Mouse (Mus musculus): ENCODE results near the gene Lrp2. TPM values are rescaled to one million over a fixed set of nuclear protein-coding genes. Genes with fewer than 3 reads are reported as not detected.

The Lrp2 gene
- polyA plus RNA-seq, 1 experiment from 2014 or later, result 1.6 TPM

GRCm38 (mm10) chr2:69570556-69570955 lies 15.3 kb downstream of the Lrp2 start:
- no peak overlapping the region for H3K4me3 ChIP-seq (ENCODE audit: low read depth, low read length)
- no peaks in the 10 kb centered on the region for H3K9me3 ChIP-seq (ENCODE audit: control insufficient read depth)
- H3K4me2 ChIP-seq (replicated peaks; ENCODE audit: low read depth), result no peak overlapping the region
- H3K9ac ChIP-seq (ENCODE audit: low read depth, low read length), result no peak overlapping the region
- no peaks in the 10 kb centered on the region for H3K27me3 ChIP-seq (replicated peaks; ENCODE audit: control insufficient read depth, insufficient read depth, low read length)
- H3K27ac ChIP-seq (ENCODE audit: low read depth, low read length), result no peak overlapping the region
- no peaks in the 10 kb centered on the region for H3K36me3 ChIP-seq (ENCODE audit: control insufficient read depth, insufficient read depth)
- no peak for ATAC-seq
- whole genome bisulfite sequencing, result 58% methylated on average over 6 of the region's 6 CpGs
- TF ChIP-seq CTCF (IDR thresholded peaks at IDR 0.05; ENCODE audit: low read depth), result no peak
- H3K4me1 ChIP-seq (replicated peaks; ENCODE audit: control insufficient read depth, insufficient read depth, low read length), result no peaks in the 10 kb centered on the region

- Histone ChIP-seq H3K4me1 (replicated peaks; ENCODE audit: control insufficient read depth, insufficient read depth, low read length) (no peaks in the 10 kb centered on the region), H3K4me3 (ENCODE audit: low read depth, low read length) (no peak overlapping the region), H3K9ac (ENCODE audit: low read depth, low read length) (no peak overlapping the region), H3K36me3 (ENCODE audit: control insufficient read depth, insufficient read depth) (no peaks in the 10 kb centered on the region), H3K9me3 (ENCODE audit: control insufficient read depth) (no peaks in the 10 kb centered on the region), H3K27ac (ENCODE audit: low read depth, low read length) (no peak overlapping the region), H3K4me2 (replicated peaks; ENCODE audit: low read depth) (no peak overlapping the region), H3K27me3 (replicated peaks; ENCODE audit: control insufficient read depth, insufficient read depth, low read length) (no peaks in the 10 kb centered on the region)
- 76% methylated on average over 7 of the region's 7 CpGs for WGBS
- no peak for TF ChIP-seq CTCF (IDR thresholded peaks at IDR 0.05; ENCODE audit: low read depth)
- no peak for ATAC-seq
Observed at GRCm38 (mm10) chr2:69566281-69566680, 19.6 kb downstream of the Lrp2 start.

- no peak overlapping the region for H3K9ac ChIP-seq (ENCODE audit: low read depth, low read length)
- H3K4me3 ChIP-seq (ENCODE audit: low read depth, low read length), result no peak overlapping the region
- no peaks in the 10 kb centered on the region for H3K9me3 ChIP-seq (ENCODE audit: control insufficient read depth)
- no peak overlapping the region for H3K4me2 ChIP-seq (replicated peaks; ENCODE audit: low read depth)
- no peak for TF ChIP-seq CTCF (IDR thresholded peaks at IDR 0.05; ENCODE audit: low read depth)
- no peaks in the 10 kb centered on the region for H3K36me3 ChIP-seq (ENCODE audit: control insufficient read depth, insufficient read depth)
- no peak overlapping the region for H3K27ac ChIP-seq (ENCODE audit: low read depth, low read length)
- WGBS, result 65% methylated on average over 6 of the region's 6 CpGs
- no peaks in the 10 kb centered on the region; the same call in 1 of the 2 replicates for H3K27me3 ChIP-seq (replicated peaks; ENCODE audit: control insufficient read depth, insufficient read depth, low read length)
- H3K4me1 ChIP-seq (replicated peaks; ENCODE audit: control insufficient read depth, insufficient read depth, low read length), result no peaks in the 10 kb centered on the region
- ATAC-seq, result no peak
Observed at GRCm38 (mm10) chr2:69563492-69563891, 22.4 kb downstream of the Lrp2 start.

- H3K27ac ChIP-seq (ENCODE audit: low read depth, low read length), result no peak overlapping the region
- ATAC-seq, result no peak
Observed at GRCm38 (mm10) chr2:69562761-69563160, 23.1 kb downstream of the Lrp2 start.

GRCm38 (mm10) chr2:69560221-69560620 lies 25.6 kb downstream of the Lrp2 start:
- Histone ChIP-seq H3K9me3 (ENCODE audit: control insufficient read depth) (no peaks in the 10 kb centered on the region), H3K9ac (ENCODE audit: low read depth, low read length) (no peak overlapping the region), H3K27ac (ENCODE audit: low read depth, low read length) (no peak overlapping the region), H3K36me3 (ENCODE audit: control insufficient read depth, insufficient read depth) (no peaks in the 10 kb centered on the region), H3K4me2 (replicated peaks; ENCODE audit: low read depth) (no peak overlapping the region), H3K4me3 (ENCODE audit: low read depth, low read length) (no peak overlapping the region), H3K4me1 (replicated peaks; ENCODE audit: control insufficient read depth, insufficient read depth, low read length) (no peaks in the 10 kb centered on the region), H3K27me3 (replicated peaks; ENCODE audit: control insufficient read depth, insufficient read depth, low read length) (no peaks in the 10 kb centered on the region; the same call in 1 of the 2 replicates)
- TF ChIP-seq CTCF (IDR thresholded peaks at IDR 0.05; ENCODE audit: low read depth), result no peak
- WGBS, result 72% methylated on average over 4 of the region's 4 CpGs
- no peak for ATAC-seq

More at GRCm38 (mm10) chr2:69562761-69563160, 23.1 kb downstream of the Lrp2 start:
- TF ChIP-seq CTCF (IDR thresholded peaks at IDR 0.05; ENCODE audit: low read depth), result no peak
- H3K4me2 ChIP-seq (replicated peaks; ENCODE audit: low read depth), result no peak overlapping the region
- H3K9me3 ChIP-seq (ENCODE audit: control insufficient read depth), result no peaks in the 10 kb centered on the region
- WGBS, result 58% methylated on average over 5 of the region's 5 CpGs
- H3K4me1 ChIP-seq (replicated peaks; ENCODE audit: control insufficient read depth, insufficient read depth, low read length), result no peaks in the 10 kb centered on the region
- no peaks in the 10 kb centered on the region; the same call in 1 of the 2 replicates for H3K27me3 ChIP-seq (replicated peaks; ENCODE audit: control insufficient read depth, insufficient read depth, low read length)
- no peak overlapping the region for H3K4me3 ChIP-seq (ENCODE audit: low read depth, low read length)
- H3K36me3 ChIP-seq (ENCODE audit: control insufficient read depth, insufficient read depth), result no peaks in the 10 kb centered on the region
- no peak overlapping the region for H3K9ac ChIP-seq (ENCODE audit: low read depth, low read length)

- Histone ChIP-seq H3K9me3 (ENCODE audit: control insufficient read depth) (no peaks in the 10 kb centered on the region), H3K27me3 (replicated peaks; ENCODE audit: control insufficient read depth, insufficient read depth, low read length) (no peaks in the 10 kb centered on the region; the same call in 1 of the 2 replicates), H3K4me2 (replicated peaks; ENCODE audit: low read depth) (no peak overlapping the region), H3K27ac (ENCODE audit: low read depth, low read length) (no peak overlapping the region), H3K36me3 (ENCODE audit: control insufficient read depth, insufficient read depth) (no peaks in the 10 kb centered on the region), H3K4me1 (replicated peaks; ENCODE audit: control insufficient read depth, insufficient read depth, low read length) (no peaks in the 10 kb centered on the region), H3K9ac (ENCODE audit: low read depth, low read length) (no peak overlapping the region), H3K4me3 (ENCODE audit: low read depth, low read length) (no peak overlapping the region)
- TF ChIP-seq CTCF (IDR thresholded peaks at IDR 0.05; ENCODE audit: low read depth), result no peak
- WGBS, result 58% methylated on average over 15 of the region's 15 CpGs
- ATAC-seq, result no peak
Observed at GRCm38 (mm10) chr2:69559380-69559779, 26.5 kb downstream of the Lrp2 start.

- Histone ChIP-seq H3K9ac (ENCODE audit: low read depth, low read length) (no peak overlapping the region), H3K27me3 (replicated peaks; ENCODE audit: control insufficient read depth, insufficient read depth, low read length) (no peaks in the 10 kb centered on the region; the same call in 1 of the 2 replicates), H3K4me1 (replicated peaks; ENCODE audit: control insufficient read depth, insufficient read depth, low read length) (no peaks in the 10 kb centered on the region), H3K4me2 (replicated peaks; ENCODE audit: low read depth) (no peak overlapping the region), H3K36me3 (ENCODE audit: control insufficient read depth, insufficient read depth) (no peaks in the 10 kb centered on the region), H3K4me3 (ENCODE audit: low read depth, low read length) (no peak overlapping the region), H3K27ac (ENCODE audit: low read depth, low read length) (no peak overlapping the region), H3K9me3 (ENCODE audit: control insufficient read depth) (no peaks in the 10 kb centered on the region)
- 30% methylated on average over 7 of the region's 7 CpGs for WGBS
- ATAC-seq, result no peak
- no peak for TF ChIP-seq CTCF (IDR thresholded peaks at IDR 0.05; ENCODE audit: low read depth)
Observed at GRCm38 (mm10) chr2:69556686-69557085, 29.2 kb downstream of the Lrp2 start.
